Mouse (Mus musculus) forebrain, embryonic 14.5 days (tissue): ENCODE data around the gene Dock4. TPM values are rescaled to one million over a fixed set of nuclear protein-coding genes. Genes with fewer than 3 reads are reported as not detected.
A peak's percentile ranks its signal among the peaks of the same experiment; 100 is the strongest.

Source experiments
- ATAC-seq: fragments of 200-750 bp; cut with Nextera tagmentation; 2 replicates; pipeline ENCODE4 v1.8.0; 2017; ENCODE audit warnings: mild to moderate bottlenecking, moderate library complexity
- DNase-seq: peaks from one replicate; pipeline ENCODE4 v3.0.0-alpha.2; 2015; ENCODE audit warnings: low spot score
- H3K27ac ChIP-seq: fragments of 300-500 bp; sonication (generic); 2 replicates; pipeline ENCODE4 v1.5.1; 2014; ENCODE audit warnings: low read depth, mild to moderate bottlenecking, control low read depth, low read length, moderate library complexity
- H3K27me3 ChIP-seq: fragments of 300-500 bp; sonication (generic); replicated peaks from 2 replicates; pipeline ENCODE4 v1.6.1; 2014; ENCODE audit warnings: low read length, control low read depth, mixed read lengths; ENCODE audit not compliant: control insufficient read depth, insufficient read depth
- H3K36me3 ChIP-seq: fragments of 300-500 bp; sonication (generic); 2 replicates; pipeline ENCODE4 v1.6.1; 2014; ENCODE audit warnings: low read length, control low read depth; ENCODE audit not compliant: control insufficient read depth, insufficient read depth
- H3K4me1 ChIP-seq: fragments of 300-500 bp; sonication (generic); 2 replicates; pipeline ENCODE4 v1.6.1; 2014; ENCODE audit warnings: antibody characterized with exemption, low read length, control low read depth; ENCODE audit not compliant: control insufficient read depth, insufficient read depth
- H3K4me2 ChIP-seq: fragments of 300-500 bp; sonication (generic); 2 replicates; pipeline ENCODE4 v1.6.1; 2014; ENCODE audit warnings: mild to moderate bottlenecking, control low read depth, low read length
- H3K4me3 ChIP-seq: fragments of 300-500 bp; sonication (generic); 2 replicates; pipeline ENCODE4 v1.5.1; 2014; ENCODE audit warnings: low read depth, low read length, control low read depth
- H3K9ac ChIP-seq: fragments of 300-500 bp; sonication (generic); 2 replicates; pipeline ENCODE4 v1.6.1; 2014; ENCODE audit warnings: mild to moderate bottlenecking, low read length, control low read depth, moderate library complexity
- H3K9me3 ChIP-seq: fragments of 300-500 bp; sonication (generic); replicated peaks from 2 replicates; pipeline ENCODE4 v1.6.1; 2016; ENCODE audit warnings: low read length, control low read depth, mixed read lengths; ENCODE audit not compliant: control insufficient read depth
- WGBS: fragments of 180-500 bp; shearing (Covaris S2); extraction: QIAGEN DNeasy Blood & Tissue Kit; methylation state at CpG from one replicate; pipeline ENCODE4 v1.1.7; 2014; 5-methylcytosine and 5-hydroxymethylcytosine counted together
- polyA plus RNA-seq: library from polyadenylated mRNA; unstranded; fragments of >200 nt; fragmentation: Nextera tagmentation; extraction: Ambion mirVana; gene quantifications from 2 replicates; pipeline ENCODE4 v1.2.1, GENCODE M21; 2014

Gene Dock4
- polyA plus RNA-seq, 1 experiment from 2014 or later: 9.7 TPM

DNA sequence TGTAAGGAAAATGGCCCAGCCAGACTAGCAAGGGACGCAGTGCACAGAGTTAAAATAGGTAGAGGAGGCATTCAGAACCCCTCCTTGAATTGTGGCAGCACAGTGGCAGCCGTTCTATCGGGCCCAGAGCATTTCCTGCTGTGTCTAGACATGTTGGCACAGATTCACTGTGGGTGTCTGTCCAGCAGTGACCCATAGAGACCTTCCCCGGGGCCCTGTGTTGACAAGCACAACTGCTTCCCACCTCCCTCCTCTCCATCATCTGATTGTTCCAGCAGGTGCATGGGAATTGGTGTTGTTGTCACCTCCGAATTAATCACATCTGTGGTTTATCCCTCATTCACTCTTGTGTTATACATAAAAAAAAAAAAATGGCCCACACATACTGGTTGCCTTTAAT is 210.7 kb downstream of the Dock4 start:
- H3K9ac ChIP-seq: no peak overlapping the region
- DNase-seq (no peak), ATAC-seq (no peak; the same call in 1 of the 2 replicates)
- H3K9me3 ChIP-seq: no peaks in the 10 kb centered on the region
- no peaks in the 10 kb centered on the region for H3K27me3 ChIP-seq
- WGBS: 54% methylated on average over 5 of the region's 5 CpGs
- no peak overlapping the region for H3K4me3 ChIP-seq
- H3K4me1 ChIP-seq: no peaks in the 10 kb centered on the region
- no peak overlapping the region for H3K4me2 ChIP-seq
- H3K36me3 ChIP-seq: no peaks in the 10 kb centered on the region
- H3K27ac ChIP-seq: no peak overlapping the region

- ATAC-seq (no peak), DNase-seq (no peak)
- Histone ChIP-seq H3K4me1 (no peaks in the 10 kb centered on the region), H3K27me3 (no peaks in the 10 kb centered on the region), H3K4me2 (no peak overlapping the region), H3K36me3 (no peaks in the 10 kb centered on the region), H3K4me3 (no peak overlapping the region), H3K9ac (no peak overlapping the region), H3K27ac (no peak overlapping the region), H3K9me3 (no peaks in the 10 kb centered on the region)
- WGBS: 42% methylated on average over 4 of the region's 4 CpGs
Measured at GRCm38 (mm10) chr12:40657229-40657885, 211.6 kb downstream of the Dock4 start.

DNA sequence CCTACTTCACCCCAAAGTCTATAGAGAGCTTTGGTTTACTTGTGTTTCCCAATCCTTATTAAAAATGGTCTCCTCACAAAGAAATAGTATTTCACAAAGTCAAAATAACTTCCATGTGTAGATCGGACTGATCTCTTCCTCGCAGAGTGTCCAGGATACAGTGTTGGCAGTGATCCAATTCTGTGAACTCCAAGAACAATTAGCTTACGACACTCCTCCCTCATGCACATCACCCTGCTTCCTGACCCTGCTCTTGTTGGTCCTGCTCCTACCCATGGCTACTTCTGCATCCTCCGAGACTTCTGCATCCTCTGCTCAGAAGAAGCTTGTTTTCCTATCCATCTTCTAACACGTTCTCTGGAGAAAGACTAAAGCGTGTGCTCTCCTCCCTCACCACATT is 213.9 kb downstream of the Dock4 start:
- no peaks in the 10 kb centered on the region for H3K9me3 ChIP-seq
- DNase-seq (peak; percentile 14), ATAC-seq (no peak)
- H3K36me3 ChIP-seq: no peaks in the 10 kb centered on the region
- H3K27ac ChIP-seq: no peak overlapping the region
- WGBS: 75% methylated on average over 6 of the region's 6 CpGs
- no peak overlapping the region for H3K9ac ChIP-seq
- H3K4me3 ChIP-seq: no peak overlapping the region
- H3K27me3 ChIP-seq: no peaks in the 10 kb centered on the region
- no peaks in the 10 kb centered on the region for H3K4me1 ChIP-seq
- no peak overlapping the region for H3K4me2 ChIP-seq

DNA sequence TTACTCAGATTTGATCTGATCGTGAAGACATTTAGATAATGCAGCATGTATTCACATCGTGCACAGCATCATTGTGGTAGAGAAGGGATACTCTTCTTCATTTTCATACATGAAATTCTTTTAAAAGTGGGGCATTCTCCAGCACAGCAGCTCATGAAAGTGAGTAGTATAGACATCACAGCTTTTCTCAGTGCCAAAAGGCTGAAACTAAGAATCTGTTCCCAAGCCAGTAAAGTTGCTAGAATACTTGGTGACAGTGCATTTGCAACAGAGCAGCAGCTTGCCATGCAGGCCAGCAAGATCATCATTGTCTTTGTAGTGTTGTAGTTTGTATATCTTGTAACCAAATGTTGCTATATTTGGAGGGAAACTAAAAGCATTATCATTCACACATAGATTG is 223.7 kb downstream of the Dock4 start:
- H3K27me3 ChIP-seq: no peaks in the 10 kb centered on the region
- no peak overlapping the region for H3K4me2 ChIP-seq
- no peaks in the 10 kb centered on the region for H3K36me3 ChIP-seq
- no peaks in the 10 kb centered on the region for H3K4me1 ChIP-seq
- DNase-seq: no peak
- no peak overlapping the region for H3K4me3 ChIP-seq
- H3K27ac ChIP-seq: no peak overlapping the region
- H3K9me3 ChIP-seq: no peaks in the 10 kb centered on the region
- H3K9ac ChIP-seq: no peak overlapping the region
- no peak for ATAC-seq
- WGBS: 92% methylated on average over 2 of the region's 2 CpGs

GRCm38 (mm10) chr12:40670766-40671165 is 225.0 kb downstream of the Dock4 start:
- no peaks in the 10 kb centered on the region for H3K36me3 ChIP-seq
- no peaks in the 10 kb centered on the region for H3K4me1 ChIP-seq
- DNase-seq (no peak), ATAC-seq (no peak)
- H3K4me3 ChIP-seq: no peak overlapping the region
- no peak overlapping the region for H3K4me2 ChIP-seq
- H3K27me3 ChIP-seq: no peaks in the 10 kb centered on the region
- no peaks in the 10 kb centered on the region for H3K9me3 ChIP-seq
- no peak overlapping the region for H3K27ac ChIP-seq
- no peak overlapping the region for H3K9ac ChIP-seq

GRCm38 (mm10) chr12:40679713-40680112 is 234.0 kb downstream of the Dock4 start:
- 78% methylated on average over 4 of the region's 4 CpGs for WGBS
- Histone ChIP-seq H3K27ac (no peak overlapping the region), H3K9ac (no peak overlapping the region), H3K27me3 (no peaks in the 10 kb centered on the region), H3K4me3 (no peak overlapping the region), H3K9me3 (no peaks in the 10 kb centered on the region), H3K4me1 (no peaks in the 10 kb centered on the region), H3K4me2 (no peak overlapping the region), H3K36me3 (no peaks in the 10 kb centered on the region)
- DNase-seq (no peak), ATAC-seq (no peak)

DNA sequence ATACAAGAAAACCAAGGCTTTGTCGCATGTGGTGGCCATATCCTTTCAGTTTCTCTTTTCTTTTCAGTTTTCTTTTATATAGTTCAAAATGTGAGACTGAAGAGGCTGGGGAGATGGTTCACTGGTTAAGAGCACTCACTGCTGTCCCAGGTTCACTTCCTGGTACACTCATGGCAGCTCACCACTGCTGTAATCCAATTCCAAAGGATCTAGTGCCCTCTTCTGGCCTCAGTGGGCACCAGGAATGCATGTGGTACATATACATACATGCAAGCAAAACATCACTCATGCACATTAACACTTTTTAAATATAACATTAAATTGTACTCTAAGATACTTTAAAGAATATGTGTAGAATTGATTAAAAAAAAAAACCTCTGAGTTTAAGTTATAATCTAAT is 234.8 kb downstream of the Dock4 start:
- H3K27ac ChIP-seq: no peak overlapping the region
- 86% methylated on average over 1 of the region's 1 CpGs for WGBS

GRCm38 (mm10) chr12:40691444-40691843 is 245.7 kb downstream of the Dock4 start:
- Histone ChIP-seq H3K9me3 (no peaks in the 10 kb centered on the region), H3K27me3 (no peaks in the 10 kb centered on the region), H3K36me3 (no peaks in the 10 kb centered on the region), H3K27ac (no peak overlapping the region), H3K9ac (no peak overlapping the region), H3K4me3 (no peak overlapping the region), H3K4me2 (no peak overlapping the region), H3K4me1 (no peaks in the 10 kb centered on the region)
- DNase-seq: no peak
- 81% methylated on average over 4 of the region's 4 CpGs for WGBS
- no peak for ATAC-seq

More for the DNA sequence above, 234.8 kb downstream of the Dock4 start:
- H3K9me3 ChIP-seq: no peaks in the 10 kb centered on the region
- no peaks in the 10 kb centered on the region for H3K36me3 ChIP-seq
- no peak overlapping the region for H3K4me3 ChIP-seq
- H3K4me2 ChIP-seq: no peak overlapping the region
- H3K9ac ChIP-seq: no peak overlapping the region
- ATAC-seq (peak; percentile 58; the same call in 1 of the 2 replicates), DNase-seq (peak; percentile 41)
- H3K4me1 ChIP-seq: no peaks in the 10 kb centered on the region
- H3K27me3 ChIP-seq: no peaks in the 10 kb centered on the region

- Histone ChIP-seq H3K9ac (no peak overlapping the region), H3K9me3 (no peaks in the 10 kb centered on the region), H3K4me3 (no peak overlapping the region), H3K27me3 (no peaks in the 10 kb centered on the region), H3K27ac (no peak overlapping the region), H3K36me3 (no peaks in the 10 kb centered on the region), H3K4me2 (no peak overlapping the region), H3K4me1 (no peaks in the 10 kb centered on the region)
- WGBS: 67% methylated on average over 2 of the region's 2 CpGs
- DNase-seq (peak; percentile 33), ATAC-seq (no peak)
Measured at GRCm38 (mm10) chr12:40694082-40694721, 248.4 kb downstream of the Dock4 start.
